Mouse (Mus musculus) kidney, adult 2 months (tissue): ENCODE measurements around the gene Bmp7. TPM values are rescaled to one million over a fixed set of nuclear protein-coding genes. Genes with fewer than 3 reads are reported as not detected.
A peak's percentile ranks its signal among the peaks of the same experiment; 100 is the strongest.

Source experiments
- DNase-seq: peaks from one replicate; pipeline ENCODE4 v3.0.0; 2021
- H3K27ac ChIP-seq: fragments of 200-500 bp; 2 replicates; pipeline ENCODE4 v1.5.1; 2012; ENCODE audit warnings: low read depth, low read length, control low read depth, inconsistent platforms; ENCODE audit not compliant: insufficient read depth
- H3K27me3 ChIP-seq: fragments of 200-500 bp; replicated peaks from 2 replicates; pipeline ENCODE4 v1.6.1; 2012; ENCODE audit warnings: mild to moderate bottlenecking, moderate library complexity, low read length, inconsistent platforms; ENCODE audit not compliant: control insufficient read depth, insufficient read depth
- H3K36me3 ChIP-seq: fragments of 200-500 bp; 2 replicates; pipeline ENCODE4 v1.6.1; 2012; ENCODE audit warnings: mild to moderate bottlenecking, moderate library complexity, low read length, inconsistent platforms; ENCODE audit not compliant: control insufficient read depth, insufficient read depth
- H3K4me1 ChIP-seq: fragments of 200-500 bp; 2 replicates; pipeline ENCODE4 v1.6.1; 2011; ENCODE audit warnings: low read length; ENCODE audit not compliant: control insufficient read depth, insufficient read depth
- H3K4me3 ChIP-seq: fragments of 200-500 bp; 2 replicates; pipeline ENCODE4 v1.5.1; 2011; ENCODE audit warnings: mild to moderate bottlenecking, low read depth, low read length, control low read depth; ENCODE audit not compliant: insufficient read depth
- CTCF ChIP-seq: fragments of 200-500 bp; conservative IDR thresholded peaks from 2 replicates; pipeline ENCODE4 v1.5.1; 2011; ENCODE audit warnings: low read depth, mild to moderate bottlenecking, control low read depth, low read length, moderate library complexity, mixed read lengths; ENCODE audit not compliant: insufficient read depth, insufficient read length
- POLR2A ChIP-seq: fragments of 200-500 bp; IDR thresholded peaks from one replicate; pipeline ENCODE4 v1.6.1; 2011; ENCODE audit warnings: low read depth, low read length, control low read depth
- WGBS: fragments of 180-500 bp; shearing (Covaris S2); methylation state at CpG from one replicate; pipeline ENCODE4 v1.1.7; 2018; 5-methylcytosine and 5-hydroxymethylcytosine counted together
- polyA plus RNA-seq: library from polyadenylated mRNA; depleted of rRNA; stranded (reverse); fragments of >200 nt; gene quantifications from 2 replicates; pipeline ENCODE4 v1.2.3, GENCODE M21; 2012

Gene Bmp7
- polyA plus RNA-seq, 1 experiment, result 47.6 TPM

DNA sequence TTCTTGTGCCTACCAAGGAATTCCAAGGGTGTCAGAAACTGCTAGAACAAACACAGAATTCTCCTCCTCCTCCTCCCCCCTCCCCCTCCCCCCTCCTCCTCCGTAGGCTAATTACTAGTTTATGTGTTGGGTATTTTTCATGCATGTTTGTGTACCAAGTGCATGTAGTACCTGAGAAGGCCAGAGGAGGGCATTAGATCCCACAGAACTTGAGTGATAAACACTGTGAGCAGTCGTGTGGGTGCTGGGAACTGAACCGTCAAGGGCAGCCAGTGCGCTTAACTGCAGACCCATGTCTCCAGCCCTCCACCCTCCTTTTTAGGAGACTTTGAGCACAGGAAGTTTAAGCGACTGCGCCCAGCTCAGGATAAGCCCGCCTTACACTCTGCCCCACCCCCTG lies 75.6 kb downstream of the Bmp7 start:
- Histone ChIP-seq H3K36me3 (no peaks in the 10 kb centered on the region), H3K27ac (no peak overlapping the region), H3K4me3 (no peak overlapping the region), H3K27me3 (no peaks in the 10 kb centered on the region), H3K4me1 (peaks cover 3% of the 10 kb centered on the region; the same call in 1 of the 2 replicates)
- 88% methylated on average over 7 of the region's 7 CpGs for WGBS
- TF ChIP-seq CTCF (0 out of 2 replicates have a peak, but pooled peaks have one; percentile 16), POLR2A (no peak)
- no peak for DNase-seq

DNA sequence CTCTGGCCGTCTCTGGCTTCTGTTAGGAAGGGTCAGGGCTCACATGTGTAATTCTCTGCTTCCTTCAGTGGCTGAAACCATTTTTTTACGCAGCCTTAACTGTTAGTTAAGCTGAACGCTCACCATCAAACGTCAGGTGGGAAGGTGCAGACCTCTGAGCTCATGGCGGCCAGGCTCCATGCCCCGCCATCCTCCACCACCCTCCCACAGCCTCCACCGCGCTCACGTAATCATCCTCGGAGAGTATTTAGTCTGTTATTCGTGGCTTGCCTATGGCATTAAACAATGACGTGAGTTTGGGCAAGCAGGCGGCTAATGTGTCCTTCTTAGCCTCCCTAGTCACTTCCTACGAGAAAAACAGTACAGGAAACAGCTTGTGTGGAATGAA lies 76.7 kb downstream of the Bmp7 start:
- Histone ChIP-seq H3K27ac (no peak overlapping the region), H3K36me3 (no peaks in the 10 kb centered on the region), H3K4me1 (peaks cover 3% of the 10 kb centered on the region; the same call in 1 of the 2 replicates), H3K27me3 (no peaks in the 10 kb centered on the region), H3K4me3 (no peak overlapping the region)
- no peak for DNase-seq
- WGBS, result 26% methylated on average over 14 of the region's 14 CpGs
- TF ChIP-seq CTCF (no peak), POLR2A (no peak)

DNA sequence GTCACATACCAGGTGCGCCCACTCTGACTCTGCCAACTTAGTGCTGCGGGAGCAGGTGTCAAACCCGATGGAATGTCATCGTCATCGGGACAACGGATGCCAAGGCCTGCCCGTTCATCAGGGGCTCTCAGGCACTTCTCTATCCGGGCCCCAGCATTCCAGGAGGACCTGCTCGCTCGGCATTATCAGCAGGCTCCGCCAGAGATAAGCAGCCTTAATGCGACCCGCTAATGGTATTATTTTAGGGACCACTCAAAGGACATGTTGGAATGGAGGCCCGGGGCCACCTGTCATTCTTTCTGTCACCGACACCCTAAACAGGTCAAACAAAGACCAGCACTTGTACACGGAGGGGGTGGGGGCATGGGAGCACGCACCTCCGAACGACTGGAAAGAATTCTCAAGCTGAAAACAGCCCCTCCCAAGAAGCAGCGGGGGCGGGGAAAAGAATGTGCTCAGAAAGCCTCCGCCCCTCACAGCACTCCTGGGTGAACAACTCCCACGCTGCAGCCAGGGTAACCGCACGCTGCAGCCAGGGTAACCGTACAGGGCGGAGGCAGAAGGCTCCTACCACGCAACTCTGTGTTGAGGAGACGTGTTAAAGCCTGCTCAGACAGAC lies 77.2 kb downstream of the Bmp7 start:
- no peak for TF ChIP-seq POLR2A
- no peak for TF ChIP-seq CTCF
- Histone ChIP-seq H3K4me3 (no peak overlapping the region), H3K36me3 (no peaks in the 10 kb centered on the region), H3K27ac (no peak overlapping the region), H3K27me3 (no peaks in the 10 kb centered on the region), H3K4me1 (peaks cover 3% of the 10 kb centered on the region; the same call in 1 of the 2 replicates)
- DNase-seq, result peak; percentile 31
- WGBS, result 20% methylated on average over 29 of the region's 29 CpGs

GRCm38 (mm10) chr2:172862424-172862823 lies 77.7 kb downstream of the Bmp7 start:
- Histone ChIP-seq H3K4me3 (no peak overlapping the region), H3K27ac (no peak overlapping the region), H3K27me3 (no peaks in the 10 kb centered on the region), H3K4me1 (peaks cover 3% of the 10 kb centered on the region; the same call in 1 of the 2 replicates), H3K36me3 (no peaks in the 10 kb centered on the region)
- TF ChIP-seq POLR2A, result no peak
- TF ChIP-seq CTCF, result no peak
- WGBS, result 65% methylated on average over 19 of the region's 19 CpGs
- DNase-seq, result no peak

DNA sequence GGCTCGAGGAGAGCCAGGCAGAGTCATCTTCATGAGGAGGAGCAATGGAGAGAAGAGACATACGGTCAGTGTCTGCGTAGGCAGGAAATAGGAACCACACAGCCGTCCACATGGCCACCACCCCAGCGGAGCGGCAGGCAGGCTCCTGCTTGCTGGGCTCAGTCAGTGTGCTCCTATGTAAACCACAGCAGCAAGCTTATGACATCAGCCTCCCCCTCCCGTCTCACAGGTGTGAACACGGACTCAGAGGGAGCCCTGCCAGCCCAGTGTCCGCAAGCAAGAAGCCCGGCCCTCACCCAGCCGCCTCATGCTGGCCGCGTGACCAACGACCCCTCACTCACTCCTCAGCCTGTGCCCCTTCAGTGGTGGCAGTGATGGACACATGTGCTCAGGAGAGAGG lies 78.5 kb downstream of the Bmp7 start:
- H3K27me3 ChIP-seq, result no peaks in the 10 kb centered on the region
- H3K36me3 ChIP-seq, result no peaks in the 10 kb centered on the region
- DNase-seq, result no peak
- H3K27ac ChIP-seq, result no peak overlapping the region
- TF ChIP-seq CTCF (no peak), POLR2A (no peak)
- H3K4me1 ChIP-seq, result peaks cover 3% of the 10 kb centered on the region; the same call in 1 of the 2 replicates
- 54% methylated on average over 14 of the region's 14 CpGs for WGBS
- no peak overlapping the region for H3K4me3 ChIP-seq

GRCm38 (mm10) chr2:172860593-172860992 lies 79.5 kb downstream of the Bmp7 start:
- no peak for DNase-seq
- Histone ChIP-seq H3K36me3 (no peaks in the 10 kb centered on the region), H3K27me3 (no peaks in the 10 kb centered on the region), H3K4me3 (no peak overlapping the region), H3K4me1 (peaks cover 3% of the 10 kb centered on the region; the same call in 1 of the 2 replicates), H3K27ac (no peak overlapping the region)
- 90% methylated on average over 8 of the region's 8 CpGs for WGBS
- TF ChIP-seq POLR2A (no peak), CTCF (no peak)

DNA sequence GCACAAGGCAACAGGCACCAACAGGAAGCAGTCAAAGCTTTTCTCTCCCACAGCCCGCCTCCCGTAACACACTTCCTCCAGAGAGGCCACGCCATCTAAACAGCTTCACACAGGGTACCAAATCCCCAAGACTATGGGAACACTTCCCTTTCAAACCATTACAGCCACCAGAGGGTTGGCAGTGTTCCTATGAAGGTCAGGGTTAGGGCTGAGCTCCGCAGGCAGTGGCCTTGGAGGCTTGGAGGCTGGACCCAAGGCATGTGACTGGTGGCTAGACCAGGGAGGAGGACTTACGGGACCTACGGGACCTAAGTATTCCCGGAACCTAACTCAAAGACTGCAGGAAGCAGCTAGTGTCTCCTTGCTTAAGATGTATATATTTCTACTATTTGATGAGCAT lies 80.0 kb downstream of the Bmp7 start:
- H3K27ac ChIP-seq, result no peak overlapping the region
- DNase-seq, result no peak
- H3K27me3 ChIP-seq, result no peaks in the 10 kb centered on the region
- 69% methylated on average over 7 of the region's 7 CpGs for WGBS
- peaks cover 3% of the 10 kb centered on the region; the same call in 1 of the 2 replicates for H3K4me1 ChIP-seq
- H3K36me3 ChIP-seq, result no peaks in the 10 kb centered on the region
- no peak for TF ChIP-seq CTCF
- TF ChIP-seq POLR2A, result no peak
- H3K4me3 ChIP-seq, result no peak overlapping the region
